In genomic region chr6:88123858-88124261, GRCm38 (mm10) we compare ENCODE assay signal across 7 mouse cellular contexts. TPM values are rescaled to one million over a fixed set of nuclear protein-coding genes. Genes with fewer than 3 reads are reported as not detected.
A peak's percentile ranks its signal among the peaks of the same experiment; 100 is the strongest.
DNase-seq lines count a peak whose midpoint lies in the region; ATAC-seq and TF ChIP-seq lines count a peak whose summit lies in the region.

No protein-coding gene starts in this region.

- peak; percentile 70 for ATAC-seq in G1E (ENCODE audit: extremely low read depth, insufficient number of reproducible peaks, low FRiP score, poor library complexity, severe bottlenecking)
- ATAC-seq in hindbrain, embryonic 16.5 days: peak; percentile 87
- peak; percentile 74 for ATAC-seq in limb, embryonic 12.5 days (ENCODE audit: insufficient number of reproducible peaks, insufficient read depth, low FRiP score, low TSS enrichment, low read depth)
- peak; percentile 70 for ATAC-seq in midbrain, embryonic 11.5 days (ENCODE audit: low FRiP score)

- H3K4me3 ChIP-seq in G1E (ENCODE audit: low read depth, low read length): peak overlapping the region; percentile 36; the same call in 1 of the 2 replicates
- no peak overlapping the region for H3K4me3 ChIP-seq in hindbrain, embryonic 16.5 days (ENCODE audit: low read length)
- 0 out of 2 replicates have a peak overlapping the region, but pooled peaks have one; percentile 15 for H3K4me3 ChIP-seq in limb, embryonic 12.5 days (replicated peaks)
- no peak overlapping the region for H3K4me3 ChIP-seq in midbrain, embryonic 11.5 days (ENCODE audit: low read depth, low read length)

- H3K9ac ChIP-seq in hindbrain, embryonic 16.5 days (ENCODE audit: low read depth, low read length): peak overlapping the region; percentile 29; the same call in 1 of the 2 replicates
- H3K9ac ChIP-seq in limb, embryonic 12.5 days (replicated peaks): no peak overlapping the region; the same call in 1 of the 2 replicates
- H3K9ac ChIP-seq in midbrain, embryonic 11.5 days (ENCODE audit: low read length): peak overlapping the region; percentile 34

- no peaks in the 10 kb centered on the region for H3K36me3 ChIP-seq in G1E (replicated peaks)
- no peaks in the 10 kb centered on the region for H3K36me3 ChIP-seq in hindbrain, embryonic 16.5 days (ENCODE audit: control insufficient read depth, insufficient read depth, low read length)
- H3K36me3 ChIP-seq in limb, embryonic 12.5 days: no peaks in the 10 kb centered on the region
- no peaks in the 10 kb centered on the region for H3K36me3 ChIP-seq in midbrain, embryonic 11.5 days (ENCODE audit: control insufficient read depth, insufficient read depth, low read length)

- H3K27ac ChIP-seq in hindbrain, embryonic 16.5 days (ENCODE audit: low read depth, low read length): no peak overlapping the region
- H3K27ac ChIP-seq in limb, embryonic 12.5 days: no peak overlapping the region
- H3K27ac ChIP-seq in midbrain, embryonic 11.5 days (ENCODE audit: low read depth, low read length): no peak overlapping the region

- peak; percentile 51 for DNase-seq in G1E (ENCODE audit: low spot score)
- DNase-seq in adrenal gland, postnatal 14 days: peak; percentile 81
- DNase-seq in forelimb bud, embryonic 11.5 days (ENCODE audit: low read depth, low spot score): peak; percentile 65
- peak; percentile 91 for DNase-seq in midbrain, embryonic 11.5 days (ENCODE audit: low spot score, missing footprints)
- peak; percentile 79 for DNase-seq in urinary bladder, postnatal 14 days (ENCODE audit: low spot score)

- peak overlapping the region; percentile 46 for H3K4me2 ChIP-seq in hindbrain, embryonic 16.5 days (ENCODE audit: low read length)
- H3K4me2 ChIP-seq in limb, embryonic 12.5 days: peak overlapping the region; percentile 49
- H3K4me2 ChIP-seq in midbrain, embryonic 11.5 days: peak overlapping the region; percentile 35; the same call in 1 of the 2 replicates

- peaks cover 22% of the 10 kb centered on the region for H3K27me3 ChIP-seq in G1E (ENCODE audit: insufficient read depth, low read length)
- H3K27me3 ChIP-seq in hindbrain, embryonic 16.5 days (replicated peaks; ENCODE audit: control insufficient read depth, insufficient read depth, low read length): no peaks in the 10 kb centered on the region
- H3K27me3 ChIP-seq in limb, embryonic 12.5 days: no peaks in the 10 kb centered on the region; the same call in 1 of the 2 replicates
- H3K27me3 ChIP-seq in midbrain, embryonic 11.5 days (ENCODE audit: control insufficient read depth, insufficient read depth, low read length): no peaks in the 10 kb centered on the region

- no peak for TF ChIP-seq CTCF in G1E (IDR thresholded peaks at IDR 0.05; ENCODE audit: low read depth, low read length)

- 0 out of 2 replicates have a peak, but pooled peaks cover 4% of the 10 kb centered on the region for H3K9me3 ChIP-seq in G1E (replicated peaks)
- no peaks in the 10 kb centered on the region for H3K9me3 ChIP-seq in hindbrain, embryonic 16.5 days (ENCODE audit: control insufficient read depth, low read length)
- no peaks in the 10 kb centered on the region for H3K9me3 ChIP-seq in limb, embryonic 12.5 days
- H3K9me3 ChIP-seq in midbrain, embryonic 11.5 days (ENCODE audit: control insufficient read depth, low read length): no peaks in the 10 kb centered on the region

- peaks cover 43% of the 10 kb centered on the region for H3K4me1 ChIP-seq in G1E (ENCODE audit: insufficient read depth, low read depth, low read length)
- H3K4me1 ChIP-seq in hindbrain, embryonic 16.5 days (ENCODE audit: control insufficient read depth, insufficient read depth, low read depth, low read length): peaks cover 4% of the 10 kb centered on the region; the same call in 1 of the 2 replicates
- H3K4me1 ChIP-seq in limb, embryonic 12.5 days (replicated peaks): peaks cover 10% of the 10 kb centered on the region
- H3K4me1 ChIP-seq in midbrain, embryonic 11.5 days (ENCODE audit: control insufficient read depth, insufficient read depth, low read length): peaks cover 7% of the 10 kb centered on the region

- 3% methylated on average over 9 of the region's 9 CpGs for WGBS in hindbrain, embryonic 16.5 days
- WGBS in limb, embryonic 12.5 days: 3% methylated on average over 9 of the region's 9 CpGs
- WGBS in midbrain, embryonic 11.5 days: 1% methylated on average over 9 of the region's 9 CpGs

RNA-seq across cellular contexts. Expression of gene Rpn1, which starts 39.6 kb away (rescaled TPM):
- total RNA-seq in G1E (2014; fragmentation: Nextera tagmentation) (164 and 172 TPM in 2 replicates), G1E (2017) (156 and 179 TPM in 2 replicates)
- 44.5 and 49.1 TPM in 2 replicates for polyA plus RNA-seq in G1E (2012)
- total RNA-seq in adrenal gland, postnatal 14 days (2021): 183 and 185 TPM in 2 replicates
- polyA plus RNA-seq in hindbrain, embryonic 16.5 days (2015; fragmentation: Nextera tagmentation; extraction: Ambion mirVana): 325 and 351 TPM in 2 replicates
- 333 and 337 TPM in 2 replicates for polyA plus RNA-seq in limb, embryonic 12.5 days (2016; fragmentation: Nextera tagmentation; extraction: Ambion mirVana)
- polyA plus RNA-seq in midbrain, embryonic 11.5 days (2014; fragmentation: Nextera tagmentation; extraction: Ambion mirVana): 267 and 272 TPM in 2 replicates

Comparison
In these comparisons a context has a peak if more than half of its experiments do, and no peak if none do; other contexts are left out.
1. H3K4me3 ChIP-seq: peak in G1E (single experiment) and limb, embryonic 12.5 days (single experiment); none in hindbrain, embryonic 16.5 days (single experiment) and midbrain, embryonic 11.5 days (single experiment).
2. Peak in every context shown above with its lines, with median percentiles within 50 percentile points of each other: ATAC-seq, DNase-seq and H3K4me2 ChIP-seq.